Mouse (Mus musculus): ENCODE measurements around the gene Sars2.

DNA sequence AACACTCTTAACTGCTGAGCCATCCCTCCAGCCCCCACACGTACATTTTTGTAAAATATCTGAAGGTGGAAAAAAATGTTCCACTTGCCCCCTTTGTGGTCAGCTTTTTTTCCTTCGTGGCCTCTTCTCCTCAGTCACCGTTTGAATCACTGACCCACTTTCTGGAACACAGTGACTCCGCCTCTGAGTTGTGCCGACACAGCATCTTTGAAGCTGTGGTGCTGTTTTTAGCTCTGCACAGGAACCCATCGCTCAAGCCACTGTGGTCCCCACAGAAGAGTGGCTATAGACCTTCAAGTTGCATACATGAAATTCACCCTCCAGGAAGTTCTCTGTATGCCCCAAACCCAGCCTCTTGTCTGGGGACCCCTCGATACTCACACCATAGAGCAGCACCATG is 39.1 kb downstream of the Sars2 start:
- TF ChIP-seq GATA1 (IDR thresholded peaks at IDR 0.05; ENCODE audit: borderline replicate concordance, low read length) (no peak), FLI1 (IDR thresholded peaks at IDR 0.05; ENCODE audit: low read length) (no peak)

Measured in megakaryocyte, embryonic 14.5 days (primary cell).